Mouse (Mus musculus) heart, adult 2 months (tissue): ENCODE results near the gene Birc5.

Source experiments
- CTCF ChIP-seq: fragments of 200-600 bp; IDR thresholded peaks from 2 replicates; pipeline ENCODE4 v1.8.1; 2022; ENCODE audit warnings: antibody characterized with exemption, mild to moderate bottlenecking, moderate library complexity
- POLR2A ChIP-seq: fragments of 200-500 bp; IDR thresholded peaks from 2 replicates; pipeline ENCODE4 v1.6.1; 2011; ENCODE audit warnings: mild to moderate bottlenecking, low read depth, low read length, control low read depth; ENCODE audit not compliant: insufficient read depth

DNA sequence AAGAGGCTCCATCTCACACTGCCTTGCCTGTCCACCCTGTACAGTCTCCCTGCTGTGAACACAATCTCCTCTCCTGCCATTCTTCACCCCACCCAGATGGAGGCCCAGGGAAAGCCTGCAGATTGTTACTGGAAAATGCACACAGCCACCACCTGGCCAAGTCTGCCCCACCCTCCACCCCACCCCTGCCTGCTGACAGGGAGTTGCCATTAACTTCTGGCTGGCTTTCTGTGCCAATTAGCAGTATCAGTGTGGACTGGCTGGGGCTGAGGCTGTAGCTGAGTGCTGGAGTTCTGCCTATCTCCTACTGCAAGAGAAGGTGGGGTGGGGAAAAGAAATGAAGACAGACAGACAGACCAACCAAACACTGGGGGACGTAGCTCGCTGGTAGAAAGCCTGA lies 10.5 kb upstream of the Birc5 start:
- no peak for TF ChIP-seq POLR2A
- TF ChIP-seq CTCF, result no peak
